Mouse (Mus musculus) cerebellum, adult 18-20 months (tissue): Measurements from ENCODE around the gene Mapkapk2.

ENCODE experiments used
- DNase-seq, 2 experiments: peaks; one replicate each; pipeline ENCODE4 v3.0.0; 2021

The Mapkapk2 gene

DNA sequence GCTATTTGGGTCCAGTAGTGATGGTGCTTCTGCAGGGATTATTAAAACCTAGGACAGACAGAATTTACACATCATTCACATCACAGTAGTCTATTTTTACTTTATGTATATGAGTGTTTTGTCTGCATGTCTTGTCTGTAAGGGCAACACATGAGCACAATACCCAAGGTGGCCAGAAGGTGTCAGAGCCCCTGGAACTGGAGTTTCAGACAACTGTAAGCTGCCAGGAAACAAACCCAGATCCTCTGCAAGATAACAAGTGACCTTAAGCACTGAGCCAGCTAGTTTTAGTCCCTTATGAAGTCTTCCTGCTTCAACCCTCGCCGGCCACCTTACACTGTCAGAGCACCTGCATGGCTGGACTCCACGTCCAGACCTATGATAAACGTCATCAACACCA, 17.9 kb downstream of the Mapkapk2 start:
- no peak for DNase-seq

DNA sequence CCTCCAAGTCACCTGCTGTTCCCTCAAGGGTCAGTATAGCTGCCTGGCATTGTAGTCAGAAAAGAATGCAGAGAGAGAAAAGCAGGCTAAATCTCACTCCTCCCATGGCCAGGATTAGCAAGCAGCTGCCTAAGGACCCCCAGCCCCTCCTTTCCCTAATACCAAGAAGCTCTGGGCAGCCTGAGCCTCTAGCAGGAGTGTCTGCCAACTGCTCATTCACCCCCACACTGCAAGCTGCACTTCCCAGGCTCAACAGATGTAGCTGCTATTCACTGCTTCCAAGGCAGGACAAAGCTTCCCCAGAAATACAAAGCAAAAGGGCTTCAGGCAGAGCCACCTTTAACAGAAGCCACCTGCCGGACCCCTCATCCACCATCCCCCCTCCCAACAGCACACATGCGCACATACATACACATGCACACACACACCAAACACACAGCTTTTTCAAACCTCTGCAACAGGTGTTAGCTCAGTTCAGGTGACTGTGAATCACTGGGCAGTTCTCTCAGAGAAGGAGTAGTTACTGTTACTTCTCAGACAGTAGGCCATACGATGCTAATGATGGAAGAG, 18.8 kb downstream of the Mapkapk2 start:
- no peak for DNase-seq

DNA sequence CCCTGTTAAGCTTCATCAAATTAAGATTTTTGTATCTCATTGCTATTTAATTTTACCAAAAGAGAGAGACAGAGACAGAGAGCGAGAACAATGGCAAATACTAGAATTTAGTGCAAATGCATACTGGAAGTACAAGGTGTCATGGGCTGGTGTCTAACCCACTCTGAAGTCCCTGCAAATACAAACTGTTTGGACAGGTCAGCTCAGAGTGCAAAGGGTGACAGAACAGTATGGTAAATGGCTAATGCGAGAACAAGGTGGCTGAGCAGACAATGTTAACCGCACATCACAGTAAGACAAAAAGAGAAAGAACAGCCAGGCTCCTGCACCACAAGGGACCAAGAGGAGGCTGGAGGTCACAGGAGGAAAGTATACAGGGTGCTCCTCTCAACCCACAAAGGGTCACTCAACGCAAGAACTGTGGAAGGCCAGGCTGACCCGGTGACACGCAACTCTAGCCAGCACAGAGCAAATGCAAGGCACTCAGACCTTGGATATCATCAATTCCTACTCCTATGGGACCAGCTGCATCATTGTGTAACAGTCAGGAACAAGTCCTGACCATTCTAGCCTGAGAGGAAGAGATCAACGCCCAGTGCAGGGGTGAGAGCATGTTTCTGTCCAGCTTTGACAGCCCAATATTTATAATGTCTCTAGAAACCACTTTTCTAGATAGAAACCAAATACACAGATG, 22.4 kb downstream of the Mapkapk2 start:
- DNase-seq = no peak

- DNase-seq = no peak
These were observed 23.1 kb downstream of the Mapkapk2 start for GRCm38 (mm10) chr1:131074524-131074938.

DNA sequence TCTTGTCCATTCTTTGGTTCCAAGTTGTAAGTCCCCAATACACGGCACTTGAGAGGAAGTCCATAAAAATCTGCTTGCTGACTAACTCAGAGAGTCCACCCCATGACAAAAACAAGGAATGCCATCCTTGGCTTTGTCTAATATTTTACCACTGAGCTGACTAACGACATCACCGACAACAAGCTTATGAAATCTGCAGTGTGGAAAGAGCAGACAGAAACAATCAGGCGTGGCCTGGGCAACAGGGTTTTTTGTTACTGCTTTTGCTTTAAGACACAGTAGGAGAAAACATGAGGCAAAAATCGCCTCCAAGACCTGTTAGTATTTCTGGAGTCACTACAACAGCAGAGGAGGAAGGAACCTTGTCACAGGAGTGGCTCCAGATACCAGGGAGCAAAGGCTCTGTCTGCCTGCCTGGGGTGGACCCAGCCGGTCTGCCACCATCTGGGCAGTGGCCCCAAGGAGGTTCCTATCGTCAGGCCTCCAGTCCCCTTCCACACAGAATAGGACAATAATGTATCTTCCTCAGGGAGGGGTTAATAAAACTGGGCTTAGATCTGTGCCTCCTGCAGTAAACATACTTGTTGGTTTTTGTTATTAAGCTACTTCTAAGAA, 25.1 kb downstream of the Mapkapk2 start:
- no peak for DNase-seq

GRCm38 (mm10) chr1:131069010-131069409, 28.6 kb downstream of the Mapkapk2 start:
- no peak for DNase-seq

GRCm38 (mm10) chr1:131068011-131068727, 29.5 kb downstream of the Mapkapk2 start:
- no peak for DNase-seq

- DNase-seq = no peak
These were observed 33.4 kb downstream of the Mapkapk2 start for GRCm38 (mm10) chr1:131064202-131064601.

DNA sequence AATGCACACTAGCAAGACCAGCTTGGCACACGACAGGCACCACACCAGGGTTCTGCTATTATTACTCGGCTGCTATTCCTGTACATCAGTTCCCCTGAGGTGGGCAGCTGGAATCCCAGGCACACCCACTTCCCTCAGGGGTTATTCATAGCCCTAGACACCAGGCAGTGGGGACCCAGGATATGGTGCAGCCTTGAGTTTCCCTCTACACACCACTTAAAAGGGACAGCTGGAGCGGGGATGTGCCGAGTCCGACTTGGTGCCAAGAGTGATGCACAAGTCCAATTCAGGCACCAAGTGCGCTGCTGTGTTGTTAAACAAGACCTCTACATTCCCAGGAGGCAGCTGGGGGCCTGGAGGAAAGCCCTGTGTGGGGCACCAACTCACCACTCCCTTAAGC, 34.8 kb downstream of the Mapkapk2 start:
- no peak for DNase-seq

GRCm38 (mm10) chr1:131061740-131062254, 35.8 kb downstream of the Mapkapk2 start:
- DNase-seq = no peak

DNA sequence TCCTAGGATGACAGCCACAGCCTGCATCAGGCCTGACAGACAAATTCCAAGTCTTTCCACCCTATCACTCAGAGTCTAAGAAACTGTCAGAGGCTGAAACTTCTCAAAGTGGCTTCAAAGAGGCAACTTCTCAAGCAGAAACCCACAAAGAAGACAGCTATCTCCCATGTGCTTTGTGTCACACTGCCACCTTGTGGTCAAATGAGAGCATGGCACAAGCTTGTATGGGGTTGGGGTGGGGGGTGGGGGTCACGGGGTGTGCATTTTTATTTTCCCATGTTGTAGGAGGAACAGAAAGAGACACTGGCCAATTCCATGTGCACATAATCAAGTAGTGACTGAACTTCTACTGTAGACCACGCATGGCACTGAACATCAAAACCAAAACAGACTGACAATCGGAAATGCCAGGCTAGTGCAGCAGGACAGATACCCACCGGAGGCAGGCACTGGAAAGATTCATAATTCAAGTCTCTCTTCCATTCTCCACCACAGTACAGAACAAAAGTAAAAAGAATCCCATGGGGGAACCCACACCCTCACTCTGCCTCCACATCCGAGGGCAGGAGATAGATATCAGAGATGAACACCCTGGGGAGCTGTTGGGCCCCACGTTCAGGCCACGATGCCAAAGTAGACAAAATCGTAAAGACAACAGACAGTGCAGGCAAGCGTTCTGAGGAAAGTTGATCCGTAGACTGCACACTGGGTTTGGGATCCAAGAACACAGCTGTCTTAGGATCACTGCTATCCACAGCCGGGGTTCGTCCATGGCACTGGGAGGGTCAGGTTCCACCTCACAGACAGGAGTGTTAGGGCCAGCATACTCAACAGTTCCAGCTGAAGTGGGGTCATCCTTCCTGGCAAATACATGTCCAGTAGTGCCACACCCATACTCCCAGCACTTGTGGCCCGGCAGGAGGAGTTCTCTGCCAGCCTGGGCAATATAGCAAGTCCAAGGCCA, 37.1 kb downstream of the Mapkapk2 start:
- DNase-seq = peak; percentile 41 to 53

DNA sequence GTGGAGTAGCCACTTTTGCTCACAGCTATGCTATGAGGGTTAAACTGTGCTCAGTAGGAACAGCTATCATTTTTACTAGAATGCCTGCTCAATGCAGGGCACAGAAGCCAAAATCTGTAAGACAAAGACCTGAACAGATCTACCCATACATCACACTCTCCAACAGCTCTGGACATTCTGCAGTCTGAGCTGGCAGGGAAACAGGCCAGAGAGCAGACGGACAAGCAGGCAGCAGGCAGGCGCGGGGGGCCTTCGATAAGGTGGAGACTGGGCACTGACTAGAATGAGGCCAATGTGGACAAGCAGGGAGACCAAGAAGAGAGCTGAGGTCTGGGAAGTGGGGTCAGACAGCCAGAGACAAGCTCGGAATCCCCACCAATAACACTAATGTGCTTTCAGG, 37.8 kb downstream of the Mapkapk2 start:
- DNase-seq = no peak

DNA sequence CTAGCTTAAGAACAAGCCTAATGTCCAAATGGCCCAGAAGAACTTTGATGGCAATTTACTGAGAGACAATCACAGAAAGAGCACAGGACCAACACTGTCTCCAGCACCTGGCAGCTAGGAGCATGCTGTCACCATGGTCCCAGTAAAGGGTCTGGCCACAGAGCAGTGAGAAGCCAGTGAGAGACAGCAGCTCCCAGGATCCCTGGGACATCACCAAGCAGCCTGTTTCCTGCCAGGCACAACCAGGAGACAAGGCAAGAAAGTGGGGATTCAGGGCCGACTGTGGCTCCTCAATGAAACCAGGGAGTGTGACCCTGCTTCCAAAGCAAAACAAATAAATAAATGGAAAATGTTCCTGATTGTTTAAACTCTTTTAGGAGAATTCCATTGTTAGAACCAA, 38.2 kb downstream of the Mapkapk2 start:
- no peak for DNase-seq

- no peak for DNase-seq
These were observed 39.2 kb downstream of the Mapkapk2 start for GRCm38 (mm10) chr1:131058431-131058830.

DNA sequence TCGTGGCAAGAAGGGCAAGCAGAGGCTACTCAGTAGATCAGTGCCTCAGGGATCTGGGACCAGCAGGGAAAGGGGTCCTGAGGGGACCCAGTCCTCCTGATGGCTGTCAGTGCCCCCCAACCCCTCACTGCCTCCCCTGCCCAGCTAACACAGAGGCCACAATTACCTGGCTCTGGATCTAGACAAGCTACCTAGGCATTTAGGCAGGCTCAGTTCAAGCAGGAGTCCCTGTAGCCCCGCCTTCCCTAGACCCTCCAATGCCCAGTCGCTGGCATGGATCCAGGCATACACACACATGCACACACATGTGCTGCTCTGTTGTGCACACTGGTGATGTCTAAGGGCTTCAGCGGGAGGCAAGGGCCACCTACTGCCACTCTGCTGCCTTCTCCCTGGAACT, 43.4 kb downstream of the Mapkapk2 start:
- DNase-seq = no peak

- no peak for DNase-seq
These were observed 44.0 kb downstream of the Mapkapk2 start for GRCm38 (mm10) chr1:131053656-131054055.

DNA sequence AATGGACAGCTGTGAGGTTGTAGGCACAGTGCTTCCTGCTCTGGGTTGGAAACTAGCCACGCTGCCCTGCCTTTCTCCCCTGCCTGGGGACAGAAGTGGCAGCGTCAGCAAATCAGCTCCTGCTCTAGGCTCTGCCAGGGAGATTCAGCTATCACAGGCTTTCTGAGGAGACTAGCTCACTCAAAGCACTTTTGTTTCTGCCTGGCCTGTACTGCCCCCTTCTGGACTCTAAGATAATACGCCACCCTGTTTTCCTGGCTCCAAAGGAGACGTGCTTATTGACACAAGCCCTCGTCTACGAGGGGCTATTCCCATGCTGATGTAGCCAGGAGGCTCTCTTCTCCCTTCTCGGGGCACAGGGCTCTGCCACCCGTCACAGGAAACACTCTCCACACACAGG, 44.4 kb downstream of the Mapkapk2 start:
- peak; percentile 52 to 59 for DNase-seq

GRCm38 (mm10) chr1:131051073-131051472, 46.6 kb downstream of the Mapkapk2 start:
- no peak for DNase-seq

- DNase-seq = no peak
These were observed 47.0 kb downstream of the Mapkapk2 start for GRCm38 (mm10) chr1:131050617-131051016.

DNA sequence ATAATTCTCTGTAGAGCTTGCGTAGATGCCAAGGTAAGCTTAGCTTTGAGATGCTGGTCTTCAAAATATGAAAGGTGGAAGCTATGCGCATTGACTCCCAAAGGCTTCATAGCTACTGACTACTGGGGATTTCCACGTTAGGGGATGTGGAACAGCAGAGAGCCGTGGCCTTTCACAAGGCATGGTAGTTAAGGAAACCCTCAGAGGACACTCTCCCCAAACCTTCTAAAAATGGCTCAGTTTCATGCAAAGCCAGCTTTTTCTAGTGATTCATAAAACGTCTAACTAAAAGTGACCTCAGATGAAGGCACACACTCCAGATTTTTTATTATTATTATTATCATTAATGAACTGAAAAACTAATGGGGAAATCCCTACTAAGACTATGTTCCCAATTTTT, 47.6 kb downstream of the Mapkapk2 start:
- no peak for DNase-seq

DNA sequence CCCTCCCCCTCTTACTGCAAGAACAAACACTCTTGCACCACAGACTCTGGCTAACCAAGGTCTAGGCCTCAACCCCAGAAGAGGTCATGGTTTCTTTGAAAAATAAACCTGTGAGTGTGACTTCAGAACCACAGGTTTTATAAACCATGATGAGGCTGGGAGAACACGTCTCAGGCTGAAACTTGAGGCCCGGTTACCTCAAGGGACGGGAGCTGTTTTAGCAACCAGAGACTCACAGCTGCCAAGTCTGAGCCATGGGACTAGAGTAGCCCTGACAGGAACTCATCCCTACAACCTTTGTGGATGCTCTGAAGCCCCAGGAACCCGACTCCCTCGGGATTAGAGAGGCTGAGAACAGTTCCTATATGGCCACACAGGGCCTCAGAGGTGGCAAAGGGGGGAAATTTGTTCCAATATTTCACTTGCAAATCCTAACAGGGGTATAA, 48.2 kb downstream of the Mapkapk2 start:
- no peak for DNase-seq

GRCm38 (mm10) chr1:131048946-131049345, 48.7 kb downstream of the Mapkapk2 start:
- DNase-seq = no peak
